Mouse (Mus musculus): ENCODE measurements around the gene Dlg1. TPM values are rescaled to one million over a fixed set of nuclear protein-coding genes. Genes with fewer than 3 reads are reported as not detected.
A peak's percentile ranks its signal among the peaks of the same experiment; 100 is the strongest.

The Dlg1 gene
- polyA plus RNA-seq, 1 experiment from 2014 or later, result 21.9 TPM

DNA sequence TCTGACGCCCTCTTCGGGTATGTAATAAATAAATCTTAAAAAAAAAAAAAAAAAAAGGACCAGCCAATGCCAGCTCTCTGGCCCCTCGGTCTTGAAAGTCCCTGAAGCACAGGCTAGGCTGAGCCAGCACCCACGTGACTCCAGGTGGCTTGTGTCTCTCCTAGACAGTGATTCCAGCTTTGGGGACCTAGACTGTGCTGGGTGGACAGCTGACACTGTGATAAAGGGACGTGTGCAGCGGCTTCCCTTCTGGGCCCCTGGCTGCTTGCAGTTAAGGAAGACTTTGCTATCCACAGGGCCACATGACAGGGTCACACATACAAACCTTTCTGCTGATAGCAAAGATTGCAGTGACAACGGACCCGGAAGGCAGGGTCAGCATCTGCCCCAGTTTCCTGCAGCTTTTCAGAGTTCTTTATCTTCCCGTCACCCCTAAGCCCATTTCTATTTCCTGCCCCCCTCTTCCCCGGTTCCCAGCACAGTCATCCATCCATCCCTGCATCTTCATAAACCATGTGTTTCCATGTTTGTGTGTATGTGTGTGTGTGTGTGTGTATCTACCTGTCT lies 247.1 kb downstream of the Dlg1 start:
- H3K4me2 ChIP-seq (ENCODE audit: low read length), result no peak overlapping the region
- H3K27ac ChIP-seq (ENCODE audit: low read length), result no peak overlapping the region
- no peaks in the 10 kb centered on the region for H3K36me3 ChIP-seq (ENCODE audit: control insufficient read depth, insufficient read depth)
- no peaks in the 10 kb centered on the region for H3K9me3 ChIP-seq (ENCODE audit: control insufficient read depth, low read length)
- WGBS, result 80% methylated on average over 10 of the region's 10 CpGs
- ATAC-seq, result no peak
- H3K4me1 ChIP-seq (replicated peaks; ENCODE audit: control insufficient read depth, insufficient read depth, low read length), result 0 out of 2 replicates have a peak, but pooled peaks cover 5% of the 10 kb centered on the region
- H3K27me3 ChIP-seq (replicated peaks; ENCODE audit: control insufficient read depth, insufficient read depth, low read length), result peaks cover 4% of the 10 kb centered on the region; the same call in 1 of the 2 replicates
- H3K9ac ChIP-seq (replicated peaks; ENCODE audit: low read depth, low read length), result no peak overlapping the region
- H3K4me3 ChIP-seq (replicated peaks; ENCODE audit: low read length), result no peak overlapping the region

- no peak overlapping the region for H3K4me3 ChIP-seq (replicated peaks; ENCODE audit: low read length)
- no peaks in the 10 kb centered on the region for H3K36me3 ChIP-seq (ENCODE audit: control insufficient read depth, insufficient read depth)
- no peak overlapping the region for H3K27ac ChIP-seq (ENCODE audit: low read length)
- no peaks in the 10 kb centered on the region for H3K9me3 ChIP-seq (ENCODE audit: control insufficient read depth, low read length)
- H3K4me2 ChIP-seq (ENCODE audit: low read length), result no peak overlapping the region
- no peak for ATAC-seq
- H3K9ac ChIP-seq (replicated peaks; ENCODE audit: low read depth, low read length), result no peak overlapping the region; the same call in 1 of the 2 replicates
- no peaks in the 10 kb centered on the region for H3K27me3 ChIP-seq (replicated peaks; ENCODE audit: control insufficient read depth, insufficient read depth, low read length)
- 87% methylated on average over 11 of the region's 11 CpGs for WGBS
- H3K4me1 ChIP-seq (replicated peaks; ENCODE audit: control insufficient read depth, insufficient read depth, low read length), result peaks cover 3% of the 10 kb centered on the region
Measured at GRCm38 (mm10) chr16:31917776-31918175, 254.5 kb downstream of the Dlg1 start.

GRCm38 (mm10) chr16:31918248-31918724 lies 255.0 kb downstream of the Dlg1 start:
- peak overlapping the region; percentile 35 for H3K9ac ChIP-seq (replicated peaks; ENCODE audit: low read depth, low read length)
- no peaks in the 10 kb centered on the region for H3K36me3 ChIP-seq (ENCODE audit: control insufficient read depth, insufficient read depth)
- peaks cover 3% of the 10 kb centered on the region for H3K4me1 ChIP-seq (replicated peaks; ENCODE audit: control insufficient read depth, insufficient read depth, low read length)
- ATAC-seq, result peak; percentile 82
- peak overlapping the region; percentile 20 for H3K4me2 ChIP-seq (ENCODE audit: low read length)
- no peaks in the 10 kb centered on the region for H3K9me3 ChIP-seq (ENCODE audit: control insufficient read depth, low read length)
- H3K4me3 ChIP-seq (replicated peaks; ENCODE audit: low read length), result no peak overlapping the region
- no peaks in the 10 kb centered on the region for H3K27me3 ChIP-seq (replicated peaks; ENCODE audit: control insufficient read depth, insufficient read depth, low read length)
- WGBS, result 4% methylated on average over 14 of the region's 14 CpGs
- H3K27ac ChIP-seq (ENCODE audit: low read length), result no peak overlapping the region

- no peak overlapping the region for H3K9ac ChIP-seq (replicated peaks; ENCODE audit: low read depth, low read length)
- 81% methylated on average over 6 of the region's 6 CpGs for WGBS
- no peaks in the 10 kb centered on the region for H3K27me3 ChIP-seq (replicated peaks; ENCODE audit: control insufficient read depth, insufficient read depth, low read length)
- no peak overlapping the region for H3K4me2 ChIP-seq (ENCODE audit: low read length)
- H3K9me3 ChIP-seq (ENCODE audit: control insufficient read depth, low read length), result no peaks in the 10 kb centered on the region
- H3K4me3 ChIP-seq (replicated peaks; ENCODE audit: low read length), result no peak overlapping the region
- no peaks in the 10 kb centered on the region for H3K4me1 ChIP-seq (replicated peaks; ENCODE audit: control insufficient read depth, insufficient read depth, low read length)
- H3K27ac ChIP-seq (ENCODE audit: low read length), result no peak overlapping the region
- H3K36me3 ChIP-seq (ENCODE audit: control insufficient read depth, insufficient read depth), result no peaks in the 10 kb centered on the region
- no peak for ATAC-seq
Measured at GRCm38 (mm10) chr16:31924368-31924767, 261.1 kb downstream of the Dlg1 start.

Other genes with a start within 250 kb of the Dlg1 start
- 152 and 155 TPM in 2 replicates for gene Bdh1, start 241.2 kb upstream of the Dlg1 start, polyA plus RNA-seq (2015; fragmentation: Nextera tagmentation; extraction: Ambion mirVana)
- gene Meltf, start 215.4 kb downstream of the Dlg1 start, polyA plus RNA-seq (2015; fragmentation: Nextera tagmentation; extraction: Ambion mirVana), result 0.11 and 0.16 TPM in 2 replicates

All from forebrain, embryonic 16.5 days (tissue).